Mouse (Mus musculus): Measurements from ENCODE around the gene Dph5.

GRCm38 (mm10) chr3:115937807-115938206 is 50.2 kb downstream of the Dph5 start:
- no peak for TF ChIP-seq CTCF (IDR thresholded peaks at IDR 0.05; ENCODE audit: extremely low read depth, insufficient read depth, insufficient read length, insufficient replicate concordance)
- TF ChIP-seq POLR2A (IDR thresholded peaks at IDR 0.05; ENCODE audit: low read depth, low read length) = no peak

All from spleen, adult 2 months (tissue).